Mouse (Mus musculus): Measurements from ENCODE around the gene Dmrta2.

DNA sequence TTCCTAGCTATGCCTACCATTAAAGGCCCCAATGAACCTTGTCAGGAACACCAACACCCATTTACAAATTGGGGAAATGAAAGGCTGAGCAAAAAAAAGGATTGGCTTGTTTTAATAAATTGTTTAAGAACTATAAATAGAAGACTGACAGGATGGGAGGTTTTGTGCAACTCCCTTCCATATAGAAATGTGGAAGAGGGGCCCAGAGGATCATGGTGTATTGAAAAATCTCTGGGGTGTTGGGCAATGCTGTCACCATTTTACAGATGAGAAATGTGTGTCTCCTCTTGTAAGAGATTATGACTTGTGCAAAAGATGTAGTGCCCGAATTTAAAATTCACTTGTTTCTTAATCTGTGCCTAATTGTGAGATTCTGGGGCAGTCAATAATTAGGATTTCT, 24.3 kb upstream of the Dmrta2 start:
- no peak for TF ChIP-seq CTCF (IDR thresholded peaks at IDR 0.05; ENCODE audit: low read depth, low read length)
- TF ChIP-seq POLR2A (IDR thresholded peaks at IDR 0.05; ENCODE audit: insufficient read depth, low read length) = no peak
- TF ChIP-seq EP300 (IDR thresholded peaks at IDR 0.05; ENCODE audit: insufficient read depth, low read depth, low read length) = no peak
